Mouse (Mus musculus): ENCODE data around the gene Dse.

The Dse gene

GRCm38 (mm10) chr10:34194957-34195356 is 12.6 kb downstream of the Dse start:
- Histone ChIP-seq H3K9me3 (ENCODE audit: low read length) (peaks cover 40% of the 10 kb centered on the region), H3K4me3 (replicated peaks; ENCODE audit: low read length) (no peak overlapping the region), H3K27me3 (ENCODE audit: insufficient read depth, low read length) (no peaks in the 10 kb centered on the region), H3K36me3 (ENCODE audit: insufficient read depth, low read length) (peaks cover 50% of the 10 kb centered on the region), H3K4me1 (replicated peaks; ENCODE audit: low read depth, low read length) (peaks cover 16% of the 10 kb centered on the region)
- TF ChIP-seq POU5F1 (IDR thresholded peaks at IDR 0.05; ENCODE audit: borderline replicate concordance, low read length) (no peak), NANOG (IDR thresholded peaks at IDR 0.05; ENCODE audit: borderline replicate concordance, low read length) (no peak), CTCF (conservative IDR thresholded peaks at IDR 0.05; ENCODE audit: low read length) (no peak)

- H3K36me3 ChIP-seq (ENCODE audit: insufficient read depth, low read length) = peaks cover 45% of the 10 kb centered on the region
- no peak overlapping the region for H3K4me3 ChIP-seq (replicated peaks; ENCODE audit: low read length)
- H3K27me3 ChIP-seq (ENCODE audit: insufficient read depth, low read length) = no peaks in the 10 kb centered on the region
- TF ChIP-seq CTCF (conservative IDR thresholded peaks at IDR 0.05; ENCODE audit: low read length) = no peak
- no peak for TF ChIP-seq NANOG (IDR thresholded peaks at IDR 0.05; ENCODE audit: borderline replicate concordance, low read length)
- TF ChIP-seq POU5F1 (IDR thresholded peaks at IDR 0.05; ENCODE audit: borderline replicate concordance, low read length) = no peak
- H3K9me3 ChIP-seq (ENCODE audit: low read length) = peaks cover 35% of the 10 kb centered on the region
- H3K4me1 ChIP-seq (replicated peaks; ENCODE audit: low read depth, low read length) = peaks cover 20% of the 10 kb centered on the region
Measured at GRCm38 (mm10) chr10:34194503-34194902, 13.0 kb downstream of the Dse start.

- H3K4me3 ChIP-seq (replicated peaks; ENCODE audit: low read length) = no peak overlapping the region
- TF ChIP-seq NANOG (IDR thresholded peaks at IDR 0.05; ENCODE audit: borderline replicate concordance, low read length) (no peak), POU5F1 (IDR thresholded peaks at IDR 0.05; ENCODE audit: borderline replicate concordance, low read length) (no peak), CTCF (conservative IDR thresholded peaks at IDR 0.05; ENCODE audit: low read length) (no peak)
- H3K9me3 ChIP-seq (ENCODE audit: low read length) = no peaks in the 10 kb centered on the region
- peaks cover 27% of the 10 kb centered on the region for H3K36me3 ChIP-seq (ENCODE audit: insufficient read depth, low read length)
- no peaks in the 10 kb centered on the region for H3K27me3 ChIP-seq (ENCODE audit: insufficient read depth, low read length)
- H3K4me1 ChIP-seq (replicated peaks; ENCODE audit: low read depth, low read length) = peaks cover 61% of the 10 kb centered on the region
Measured at GRCm38 (mm10) chr10:34186571-34187260, 20.8 kb downstream of the Dse start.

- no peaks in the 10 kb centered on the region for H3K27me3 ChIP-seq (ENCODE audit: insufficient read depth, low read length)
- TF ChIP-seq CTCF (conservative IDR thresholded peaks at IDR 0.05; ENCODE audit: low read length) (no peak), NANOG (IDR thresholded peaks at IDR 0.05; ENCODE audit: borderline replicate concordance, low read length) (no peak), POU5F1 (IDR thresholded peaks at IDR 0.05; ENCODE audit: borderline replicate concordance, low read length) (no peak)
- peaks cover 28% of the 10 kb centered on the region for H3K36me3 ChIP-seq (ENCODE audit: insufficient read depth, low read length)
- no peak overlapping the region for H3K4me3 ChIP-seq (replicated peaks; ENCODE audit: low read length)
- peaks cover 55% of the 10 kb centered on the region for H3K4me1 ChIP-seq (replicated peaks; ENCODE audit: low read depth, low read length)
- no peaks in the 10 kb centered on the region for H3K9me3 ChIP-seq (ENCODE audit: low read length)
Measured at GRCm38 (mm10) chr10:34185556-34185955, 22.0 kb downstream of the Dse start.

GRCm38 (mm10) chr10:34184956-34185355 is 22.6 kb downstream of the Dse start:
- Histone ChIP-seq H3K27me3 (ENCODE audit: insufficient read depth, low read length) (no peaks in the 10 kb centered on the region), H3K4me1 (replicated peaks; ENCODE audit: low read depth, low read length) (peaks cover 50% of the 10 kb centered on the region), H3K9me3 (ENCODE audit: low read length) (no peaks in the 10 kb centered on the region), H3K4me3 (replicated peaks; ENCODE audit: low read length) (no peak overlapping the region), H3K36me3 (ENCODE audit: insufficient read depth, low read length) (peaks cover 33% of the 10 kb centered on the region)
- no peak for TF ChIP-seq CTCF (conservative IDR thresholded peaks at IDR 0.05; ENCODE audit: low read length)
- no peak for TF ChIP-seq POU5F1 (IDR thresholded peaks at IDR 0.05; ENCODE audit: borderline replicate concordance, low read length)
- no peak for TF ChIP-seq NANOG (IDR thresholded peaks at IDR 0.05; ENCODE audit: borderline replicate concordance, low read length)

GRCm38 (mm10) chr10:34183731-34184130 is 23.8 kb downstream of the Dse start:
- peaks cover 42% of the 10 kb centered on the region for H3K4me1 ChIP-seq (replicated peaks; ENCODE audit: low read depth, low read length)
- peaks cover 41% of the 10 kb centered on the region for H3K36me3 ChIP-seq (ENCODE audit: insufficient read depth, low read length)
- no peaks in the 10 kb centered on the region for H3K27me3 ChIP-seq (ENCODE audit: insufficient read depth, low read length)
- TF ChIP-seq POU5F1 (IDR thresholded peaks at IDR 0.05; ENCODE audit: borderline replicate concordance, low read length) = no peak
- no peak for TF ChIP-seq NANOG (IDR thresholded peaks at IDR 0.05; ENCODE audit: borderline replicate concordance, low read length)
- no peak for TF ChIP-seq CTCF (conservative IDR thresholded peaks at IDR 0.05; ENCODE audit: low read length)
- no peak overlapping the region for H3K4me3 ChIP-seq (replicated peaks; ENCODE audit: low read length)
- H3K9me3 ChIP-seq (ENCODE audit: low read length) = no peaks in the 10 kb centered on the region

GRCm38 (mm10) chr10:34175870-34176606 is 31.5 kb downstream of the Dse start:
- no peak overlapping the region for H3K4me3 ChIP-seq (replicated peaks; ENCODE audit: low read length)
- no peaks in the 10 kb centered on the region for H3K9me3 ChIP-seq (ENCODE audit: low read length)
- no peak for TF ChIP-seq CTCF (conservative IDR thresholded peaks at IDR 0.05; ENCODE audit: low read length)
- no peak for TF ChIP-seq POU5F1 (IDR thresholded peaks at IDR 0.05; ENCODE audit: borderline replicate concordance, low read length)
- no peak for TF ChIP-seq NANOG (IDR thresholded peaks at IDR 0.05; ENCODE audit: borderline replicate concordance, low read length)
- H3K36me3 ChIP-seq (ENCODE audit: insufficient read depth, low read length) = peaks cover 54% of the 10 kb centered on the region
- peaks cover 13% of the 10 kb centered on the region; the same call in 1 of the 2 replicates for H3K4me1 ChIP-seq (replicated peaks; ENCODE audit: low read depth, low read length)
- H3K27me3 ChIP-seq (ENCODE audit: insufficient read depth, low read length) = no peaks in the 10 kb centered on the region

GRCm38 (mm10) chr10:34172663-34173282 is 34.7 kb downstream of the Dse start:
- TF ChIP-seq NANOG (IDR thresholded peaks at IDR 0.05; ENCODE audit: borderline replicate concordance, low read length) (no peak), POU5F1 (IDR thresholded peaks at IDR 0.05; ENCODE audit: borderline replicate concordance, low read length) (no peak), CTCF (conservative IDR thresholded peaks at IDR 0.05; ENCODE audit: low read length) (no peak)

More at GRCm38 (mm10) chr10:34172663-34173282, 34.7 kb downstream of the Dse start:
- H3K36me3 ChIP-seq (ENCODE audit: insufficient read depth, low read length) = peaks cover 40% of the 10 kb centered on the region
- H3K27me3 ChIP-seq (ENCODE audit: insufficient read depth, low read length) = no peaks in the 10 kb centered on the region
- H3K4me3 ChIP-seq (replicated peaks; ENCODE audit: low read length) = no peak overlapping the region
- peaks cover 13% of the 10 kb centered on the region; the same call in 1 of the 2 replicates for H3K4me1 ChIP-seq (replicated peaks; ENCODE audit: low read depth, low read length)
- H3K9me3 ChIP-seq (ENCODE audit: low read length) = no peaks in the 10 kb centered on the region
